Mouse (Mus musculus) layer of hippocampus, adult 11-12 months (tissue): Measurements from ENCODE around the gene Gm8011.
"Not testable (repeated sequence)": the region's sequence is repeated elsewhere in the genome, so short reads cannot be mapped to it uniquely, and the experiment has no call there.

Experiments
- DNase-seq: peaks from one replicate; pipeline ENCODE4 v3.0.0; 2022; ENCODE audit warnings: low spot score

Gene Gm8011

DNA sequence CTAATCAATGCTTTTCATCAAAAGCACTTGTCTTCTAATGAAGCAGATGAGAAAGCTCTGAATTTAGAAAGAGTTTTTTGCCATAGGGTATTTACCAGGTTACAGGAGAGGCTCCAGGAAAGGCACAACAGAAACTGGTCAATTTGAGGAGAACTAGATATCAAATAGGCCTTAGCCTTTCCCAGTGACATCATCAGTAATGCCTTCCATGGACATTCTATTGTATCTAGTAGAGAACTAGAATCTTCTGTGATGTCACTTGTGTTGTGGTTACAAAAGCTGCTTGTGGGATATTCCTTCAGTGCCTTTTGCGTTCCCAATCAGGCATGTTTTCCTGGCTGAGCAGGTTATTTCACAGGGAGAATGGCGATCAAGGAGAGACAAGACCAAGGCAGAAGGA, at the start of gene Gm8011:
TSS of gene Gm8011 (plus strand) at position 301 of the 400 bp plus-strand sequence.
- DNase-seq: not testable (repeated sequence)

GRCm38 (mm10) chr14:42439573-42439972, 24.1 kb upstream of the Gm8011 start, which contains the start of gene Gm8005:
Gene Gm8005 (minus strand): TSS chr14:42439673.
- not testable (repeated sequence) for DNase-seq

DNA sequence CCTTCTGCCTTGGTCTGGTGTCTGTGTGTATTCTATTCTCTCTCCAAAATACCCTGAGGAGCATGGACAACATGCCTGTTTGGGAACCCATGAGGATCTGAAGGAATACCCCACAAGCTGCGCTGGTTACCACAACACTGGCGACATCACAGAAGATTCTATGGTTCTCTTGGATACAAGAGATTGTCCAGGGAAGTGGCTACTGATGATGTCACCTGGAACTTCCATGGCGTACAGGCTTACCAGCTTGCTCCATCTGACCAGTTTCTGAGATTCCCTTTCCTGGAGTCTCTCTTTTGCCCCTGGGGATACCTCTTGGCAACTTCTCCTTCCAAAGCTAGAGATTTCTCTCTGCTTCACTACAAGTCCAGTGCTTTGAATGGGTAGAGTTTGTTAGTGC, 38.6 kb downstream of the Gm8011 start, which contains the start of gene Gm8020:
TSS of gene Gm8020 (minus strand) at position 101 of the 400 bp plus-strand sequence.
- DNase-seq: not testable (repeated sequence)
